Mouse (Mus musculus): ENCODE measurements around the gene D330020A13Rik.

DNA sequence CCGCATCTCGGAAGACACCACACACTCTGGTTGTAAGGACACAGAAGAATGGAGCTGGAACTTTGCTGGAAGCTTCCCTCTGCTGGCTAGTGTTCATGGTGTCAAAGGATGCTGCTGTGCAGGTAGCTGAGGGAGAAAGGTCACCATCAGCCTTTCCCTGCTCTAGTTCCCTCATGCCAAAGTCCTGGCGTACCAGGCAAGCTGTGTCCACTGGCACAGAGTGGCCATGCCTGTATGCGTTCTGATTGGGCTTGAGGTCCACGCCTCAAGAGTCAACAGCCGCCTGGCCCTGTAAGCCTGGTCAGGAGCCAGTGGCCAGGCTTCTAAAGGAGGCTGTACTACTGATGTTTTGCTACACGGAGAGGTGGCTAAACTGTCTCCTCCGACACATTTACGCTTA lies 15.2 kb downstream of the D330020A13Rik start:
- no peak for TF ChIP-seq MAX (IDR thresholded peaks at IDR 0.05; ENCODE audit: low read depth)
- TF ChIP-seq SRF (IDR thresholded peaks at IDR 0.05; ENCODE audit: control insufficient read depth, insufficient read length, low read depth): no peak
- no peak for TF ChIP-seq POLR2A (IDR thresholded peaks at IDR 0.05; ENCODE audit: insufficient read length, low read depth)
- no peak for TF ChIP-seq MYOG (IDR thresholded peaks at IDR 0.05; ENCODE audit: control insufficient read depth in 1 of 3, insufficient read depth in 1 of 3, insufficient read length in 2 of 3, low read depth in 2 of 3)
- TF ChIP-seq TCF12 (IDR thresholded peaks at IDR 0.05; ENCODE audit: insufficient read depth, poor library complexity, severe bottlenecking): no peak
- no peak for TF ChIP-seq USF1 (IDR thresholded peaks at IDR 0.05; ENCODE audit: low read depth)
- TF ChIP-seq POLR2AphosphoS2 (IDR thresholded peaks at IDR 0.05; ENCODE audit: insufficient read length, low read depth): no peak
- no peak for TF ChIP-seq E2F4 (IDR thresholded peaks at IDR 0.05; ENCODE audit: insufficient read depth)
